Mouse (Mus musculus): ENCODE data around the gene Resp18.

Resp18 gene

DNA sequence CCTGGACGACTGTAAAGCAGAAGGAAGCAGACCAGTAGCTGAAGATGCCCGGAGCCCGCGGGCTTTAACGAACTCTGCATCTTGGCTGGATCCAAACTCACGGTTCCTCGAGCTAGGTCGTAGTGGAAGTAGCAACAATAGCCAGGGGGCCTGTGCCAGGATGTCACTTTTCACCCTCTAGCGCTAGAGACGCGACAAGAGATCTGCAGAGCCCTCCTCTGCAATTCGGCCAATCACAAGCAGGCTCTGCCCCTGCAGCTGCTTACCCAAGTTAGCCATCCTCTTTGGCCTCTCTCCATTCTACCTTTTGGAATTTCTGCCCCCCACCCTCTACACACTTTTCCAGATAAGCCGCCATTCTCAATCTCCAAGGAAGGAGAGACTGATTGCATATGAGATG lies at the start of gene Resp18:
Resp18 (minus strand) TSS at position 188 of the 400 bp plus-strand sequence.
- DNase-seq (ENCODE audit: low spot score in 2 of 2), result no peak

DNA sequence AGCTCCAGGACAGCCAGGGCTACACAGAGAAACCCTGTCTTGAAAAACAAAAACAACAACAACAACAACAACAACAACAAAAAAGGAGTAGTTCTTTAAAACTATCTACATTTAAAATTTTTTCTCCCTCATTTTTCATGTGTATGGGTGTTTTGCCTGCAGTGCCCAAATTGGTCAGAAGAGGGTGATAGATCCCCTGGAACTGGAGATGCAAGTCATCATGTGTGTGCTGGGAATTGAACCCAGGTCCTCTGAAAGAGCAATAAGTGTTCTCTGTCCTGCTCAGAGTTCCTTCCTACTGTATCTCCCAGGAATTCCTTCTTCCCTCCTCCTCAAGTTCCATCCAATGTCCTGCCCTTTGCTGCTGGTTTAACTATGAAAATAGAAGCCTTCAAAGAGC lies 49.2 kb upstream of the Resp18 start:
- no peak for DNase-seq (ENCODE audit: low spot score in 2 of 2)

DNA sequence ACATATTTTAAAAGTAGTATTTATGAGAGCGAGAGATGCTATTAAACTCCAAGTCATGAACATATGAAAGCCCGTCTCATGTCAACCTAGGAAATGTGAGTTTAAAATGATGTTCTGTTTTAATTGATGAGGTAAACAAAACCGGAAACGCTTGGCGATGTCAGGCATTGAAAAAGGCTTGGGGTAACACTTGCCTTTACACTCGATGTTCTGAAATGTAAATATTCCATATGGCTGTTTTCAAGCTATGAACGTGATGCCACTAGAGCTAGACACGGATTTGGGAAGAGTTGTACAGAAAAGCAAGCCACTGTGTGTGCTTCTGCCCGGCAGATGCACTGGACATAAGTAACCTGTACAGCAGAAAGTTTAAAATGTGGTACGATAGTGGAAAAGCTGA lies 41.0 kb upstream of the Resp18 start:
- no peak for DNase-seq (ENCODE audit: low spot score in 2 of 2)

DNA sequence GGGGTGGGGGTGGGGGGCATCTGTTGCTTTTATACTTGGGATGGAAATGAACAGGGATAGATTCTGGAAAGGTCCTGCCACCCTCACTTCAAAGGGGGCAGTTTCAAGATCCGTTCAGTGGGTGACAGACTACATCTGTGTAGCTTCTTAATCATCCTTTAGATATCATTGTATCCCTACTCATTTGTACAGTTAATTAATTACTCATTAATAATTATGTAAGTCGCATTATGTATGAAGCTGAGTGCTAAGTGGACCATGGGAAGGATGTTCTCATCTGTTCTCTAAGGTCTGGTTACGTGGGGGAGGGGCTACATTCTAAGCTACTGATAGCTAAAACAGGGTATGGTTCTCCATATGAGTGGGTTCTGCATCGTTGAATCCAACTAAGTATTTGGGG lies 40.5 kb upstream of the Resp18 start:
- DNase-seq (ENCODE audit: low spot score in 2 of 2), result no peak

DNA sequence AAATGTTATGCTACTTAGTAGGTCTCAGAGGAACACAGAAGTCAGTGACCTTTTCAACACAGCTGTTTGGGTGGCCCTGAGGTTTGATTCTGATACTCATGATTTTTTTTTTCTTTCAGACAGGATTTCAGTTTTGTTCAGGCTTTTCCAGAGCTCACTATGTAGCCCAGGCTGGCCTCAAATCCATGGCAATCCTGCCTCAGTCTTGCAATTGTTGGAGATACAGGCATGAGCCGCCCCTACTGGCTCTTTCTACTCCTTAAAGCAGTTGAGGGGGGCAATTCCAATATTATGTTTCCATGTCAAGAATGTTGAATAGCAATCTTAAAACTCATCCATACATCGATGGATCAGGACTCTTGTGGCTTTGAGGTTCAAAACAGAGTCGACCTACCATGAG lies 40.1 kb upstream of the Resp18 start:
- DNase-seq (ENCODE audit: low spot score in 2 of 2), result no peak

DNA sequence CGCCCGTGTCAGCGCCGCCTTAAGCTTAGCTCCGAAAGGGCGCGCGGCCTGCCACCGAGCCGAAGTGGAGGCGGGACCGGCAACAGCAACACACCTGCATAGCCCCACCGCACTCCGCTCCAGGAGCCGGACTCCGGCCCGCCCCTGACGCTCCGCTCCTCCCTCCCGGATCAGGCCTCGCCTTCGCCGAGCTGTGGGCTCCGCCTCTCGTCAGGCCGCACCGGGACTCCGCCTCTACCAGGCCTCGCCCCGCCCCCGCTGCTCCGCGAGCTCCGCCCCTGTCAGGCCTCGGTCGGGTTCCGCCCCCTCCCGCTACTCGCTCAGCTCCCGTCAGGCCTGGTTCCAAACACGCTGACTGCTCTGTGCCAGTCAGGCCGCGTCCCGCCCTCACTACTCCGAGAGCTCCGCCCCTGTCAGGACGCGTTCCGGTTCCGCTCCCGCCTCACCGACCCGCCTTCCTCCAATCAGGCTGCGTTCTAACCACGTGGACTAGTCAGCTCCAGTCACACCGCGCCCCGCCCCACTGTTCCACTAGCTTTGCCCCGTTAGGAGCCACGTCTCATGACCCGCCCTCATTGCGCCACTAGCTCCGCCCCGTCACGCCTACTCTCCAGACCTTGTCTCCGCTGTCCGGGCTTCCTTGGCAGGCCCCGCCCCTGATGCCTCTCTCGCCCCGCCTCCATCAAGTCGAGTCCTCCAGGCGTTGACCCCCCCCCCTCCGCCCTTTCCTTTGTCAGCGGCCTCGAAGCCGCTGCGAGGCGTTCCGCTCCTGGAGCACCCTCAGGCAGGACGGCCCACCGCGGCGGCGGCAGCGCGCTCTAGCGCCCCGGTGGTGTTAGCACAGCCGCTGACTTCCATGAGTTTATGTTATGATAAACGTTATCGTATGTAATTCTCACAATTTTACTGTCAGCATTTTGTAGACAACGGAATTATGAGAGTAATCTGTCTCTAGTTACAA lies 39.3 kb upstream of the Resp18 start, which contains the start of gene Dnpep:
Dnpep (minus strand) TSS at position 750 of the 961 bp plus-strand sequence.
- peak; percentile 100 for DNase-seq (ENCODE audit: low spot score in 2 of 2)

DNA sequence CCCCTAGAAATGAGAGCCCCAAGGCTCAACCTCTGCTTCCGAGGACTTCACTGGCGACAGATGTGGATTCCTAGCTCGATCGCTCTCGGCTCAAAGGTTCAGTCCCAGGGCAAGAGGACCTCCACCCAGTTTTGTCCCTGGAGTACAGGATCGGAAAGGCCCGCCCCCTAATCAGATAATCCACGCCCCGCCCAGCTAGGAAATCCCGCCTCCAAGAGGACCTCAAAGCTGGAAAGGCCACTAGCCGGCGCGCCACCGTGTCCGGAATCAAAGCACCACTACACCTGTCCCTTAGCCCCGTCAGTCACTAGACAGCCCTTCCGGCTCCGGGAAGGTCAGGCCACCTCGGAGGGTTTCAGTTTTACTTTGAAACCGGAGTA lies 38.6 kb upstream of the Resp18 start:
- peak; percentile 88 to 92 for DNase-seq (ENCODE audit: low spot score in 2 of 2)

DNA sequence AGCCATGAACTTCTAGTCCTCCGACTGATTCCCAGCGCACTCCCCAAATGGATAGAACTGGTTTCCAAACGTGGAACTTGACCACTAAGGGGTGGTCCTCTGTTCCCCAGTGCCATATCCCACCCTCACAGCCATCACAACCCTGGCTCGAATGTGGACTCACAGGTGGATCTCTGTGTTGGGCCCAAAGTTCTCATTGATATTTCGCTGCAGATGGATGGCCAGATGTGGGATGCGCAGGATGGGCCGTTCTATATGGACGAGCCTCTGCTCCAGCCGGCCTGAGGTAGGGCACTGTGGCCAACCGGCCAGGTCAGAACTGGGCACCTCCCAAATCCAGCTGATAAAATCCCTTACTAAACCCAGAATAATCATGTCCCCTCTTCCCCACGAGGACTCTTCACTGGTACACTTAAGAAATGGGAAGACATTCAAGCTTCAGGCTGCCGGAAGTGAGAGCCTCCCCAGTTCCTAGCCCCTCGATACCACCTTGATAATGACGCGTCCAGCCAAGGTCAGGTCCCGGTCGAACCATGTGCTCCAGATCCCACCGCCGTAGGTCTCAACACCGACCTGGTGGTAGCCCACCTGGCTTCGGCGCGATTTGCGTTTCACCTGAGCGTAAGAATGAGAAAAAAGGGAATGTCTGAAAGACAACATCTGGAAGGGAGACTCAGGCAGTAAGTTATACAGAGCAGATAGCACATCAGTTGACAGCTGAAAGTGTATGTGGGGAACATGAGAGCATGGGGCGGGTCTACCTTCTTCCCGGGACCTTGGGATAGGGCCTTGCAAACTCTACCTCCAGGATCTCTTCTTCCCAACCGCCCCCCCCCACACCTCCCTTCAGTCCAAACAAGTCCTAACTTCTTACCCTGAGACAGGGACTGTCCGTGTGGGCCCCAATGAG lies 37.5 kb upstream of the Resp18 start:
- no peak for DNase-seq (ENCODE audit: low spot score in 2 of 2)

DNA sequence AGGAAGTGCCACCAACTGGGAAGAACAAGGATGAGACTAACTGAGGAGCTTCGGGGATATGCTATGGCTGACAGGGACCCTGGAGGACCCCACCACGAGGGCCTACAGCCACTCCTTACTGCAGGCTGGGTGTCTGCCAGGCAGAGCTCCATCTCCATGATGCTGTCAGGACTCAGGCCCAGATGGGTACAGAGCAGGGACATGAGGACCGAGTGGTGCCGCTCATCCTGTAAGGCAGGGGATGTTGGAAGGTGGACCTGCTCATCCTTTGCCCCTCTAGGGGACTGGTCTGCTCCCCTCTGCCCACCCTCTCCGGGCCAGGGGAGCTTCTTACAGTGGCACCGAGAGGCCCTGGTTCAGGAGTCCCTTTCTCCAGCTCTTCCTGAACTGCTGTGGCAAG lies 36.8 kb upstream of the Resp18 start:
- no peak for DNase-seq (ENCODE audit: low spot score in 2 of 2)

DNA sequence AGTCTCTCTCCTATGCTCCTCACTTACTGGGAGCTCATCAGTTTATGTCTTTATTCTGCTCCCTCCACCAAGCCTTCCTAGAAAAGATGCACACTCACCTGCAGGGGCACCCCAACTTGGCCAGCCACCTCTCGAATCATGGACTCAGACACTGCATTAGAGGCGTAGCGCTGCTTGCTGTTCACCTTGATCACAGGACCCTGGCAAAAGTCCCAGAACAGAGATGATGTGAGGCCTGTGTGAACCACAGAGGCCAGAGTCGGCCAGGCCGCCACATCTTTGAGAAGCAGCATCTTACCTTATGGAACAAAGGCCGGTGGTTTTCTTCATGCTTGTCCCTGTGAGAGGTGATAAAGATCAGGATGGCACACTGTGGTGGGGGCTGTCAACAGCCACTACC lies 33.5 kb upstream of the Resp18 start:
- DNase-seq (ENCODE audit: low spot score in 2 of 2), result no peak

DNA sequence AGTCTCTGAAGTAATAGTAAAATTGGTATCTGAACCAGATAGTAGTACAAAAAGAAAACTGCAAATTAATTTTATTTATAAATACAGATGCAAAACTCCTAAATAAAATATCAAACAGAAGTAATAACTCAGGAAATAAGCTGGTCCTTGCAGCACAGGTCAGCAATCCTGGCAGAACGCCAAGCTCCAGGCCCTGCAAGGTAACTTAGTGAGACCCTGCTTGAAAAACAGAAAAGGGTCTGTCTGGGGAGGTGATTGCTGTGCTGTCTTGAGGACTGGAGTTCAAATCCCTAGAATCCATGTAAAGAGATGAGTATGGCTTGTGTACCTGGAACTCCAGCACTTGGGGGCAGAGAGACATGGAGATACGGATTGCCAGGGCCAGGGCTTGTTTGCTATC lies 26.4 kb upstream of the Resp18 start:
- DNase-seq (ENCODE audit: low spot score in 2 of 2), result no peak

DNA sequence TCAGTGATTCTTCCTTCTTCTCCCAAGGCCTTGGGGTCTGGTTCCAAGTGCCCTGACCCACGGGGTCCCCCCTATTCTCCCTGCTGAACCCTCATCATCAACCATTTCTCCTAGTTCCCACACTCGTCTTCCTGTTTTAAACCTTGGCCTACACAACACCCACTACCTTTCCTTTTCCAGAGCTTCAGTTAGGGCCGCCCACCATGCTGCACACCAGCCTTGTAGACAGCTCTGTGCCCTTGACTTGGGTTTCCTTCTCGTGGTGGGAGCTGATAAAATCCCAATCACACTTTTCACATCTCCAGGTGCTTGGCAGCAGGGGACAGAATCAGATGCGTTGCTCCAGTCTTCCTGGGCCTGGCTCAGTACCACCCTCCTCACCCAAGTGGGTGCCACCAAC lies 16.1 kb upstream of the Resp18 start:
- DNase-seq (ENCODE audit: low spot score in 2 of 2), result no peak

DNA sequence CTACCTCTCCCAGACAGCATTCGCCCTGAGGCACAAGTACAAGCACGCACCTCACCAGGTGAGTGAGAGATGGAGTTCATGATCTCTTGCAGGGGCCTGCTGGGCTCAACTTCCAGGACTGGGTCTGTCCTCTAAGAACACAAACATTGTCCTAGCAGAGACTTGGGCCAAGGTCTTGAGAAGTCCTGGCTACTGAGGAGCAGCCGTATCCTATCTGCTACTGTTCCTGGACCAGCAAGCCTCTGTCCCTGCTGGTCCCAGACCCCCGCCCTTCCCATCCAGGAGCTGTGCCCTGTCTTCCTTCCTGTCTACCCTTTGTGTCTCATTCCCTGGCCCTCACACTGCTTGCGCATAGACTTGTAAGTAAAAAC lies 15.1 kb upstream of the Resp18 start:
- DNase-seq (ENCODE audit: low spot score in 2 of 2), result no peak

DNA sequence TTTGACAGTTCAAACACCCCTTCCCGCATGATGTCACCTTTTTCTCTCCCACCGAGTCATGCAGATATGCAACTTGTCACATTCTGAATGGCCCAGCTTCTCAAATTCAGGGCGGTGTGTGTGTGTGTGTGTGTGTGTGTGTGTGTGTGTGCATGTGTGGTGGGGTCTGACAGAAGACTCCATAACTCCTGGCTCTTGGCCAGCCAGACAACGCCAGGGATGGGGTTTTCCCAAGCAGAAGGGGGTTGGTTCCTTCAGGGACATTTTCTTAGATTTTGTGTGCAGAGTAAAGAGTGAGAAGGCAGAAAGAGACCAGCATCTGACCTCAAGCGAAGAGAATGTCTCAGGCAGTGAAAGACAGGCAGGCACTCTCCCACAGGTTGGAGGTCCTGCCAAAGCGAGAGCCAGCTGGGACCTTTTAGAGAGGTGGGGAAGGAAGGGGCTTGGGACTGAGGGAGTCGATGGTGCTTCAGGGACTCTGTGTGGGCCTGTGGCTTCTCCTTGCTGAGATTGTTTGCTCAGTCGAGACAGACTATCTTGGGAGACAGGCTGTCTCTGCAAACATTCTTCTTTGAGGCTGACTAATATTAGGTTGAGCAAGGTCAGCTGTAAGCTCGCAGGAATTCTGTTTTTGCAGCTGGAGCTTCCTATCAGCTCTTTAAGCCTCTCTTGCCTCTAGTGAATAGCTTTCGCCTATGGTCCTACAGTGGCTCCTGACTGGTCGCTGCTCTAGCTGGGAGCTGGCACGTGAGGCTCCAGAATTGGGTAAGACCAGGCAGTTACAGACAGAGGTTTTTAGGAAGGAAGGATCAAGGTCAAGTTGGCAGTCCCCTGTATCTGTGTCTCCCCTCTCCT lies 14.5 kb upstream of the Resp18 start:
- no peak for DNase-seq (ENCODE audit: low spot score in 2 of 2)

DNA sequence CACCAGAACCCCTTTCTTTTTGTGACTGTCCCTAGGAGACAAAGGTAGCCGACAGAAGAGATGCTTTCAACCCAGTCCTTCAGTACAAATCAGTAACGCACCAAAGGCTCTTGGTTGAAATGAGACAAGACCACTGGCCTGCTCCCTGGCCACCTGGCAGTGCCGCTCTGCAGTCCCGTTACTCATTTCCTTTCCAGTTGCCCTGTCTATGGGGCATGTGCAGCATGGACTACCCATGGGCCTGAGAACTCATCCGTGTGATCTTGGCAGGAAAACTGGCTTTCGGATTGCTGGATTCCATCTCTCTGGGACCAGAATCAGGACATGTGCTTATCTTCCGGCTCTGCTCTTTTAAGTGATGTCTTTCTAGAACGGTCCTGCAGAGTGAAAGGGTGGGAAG lies 13.1 kb upstream of the Resp18 start:
- no peak for DNase-seq (ENCODE audit: low spot score in 2 of 2)

DNA sequence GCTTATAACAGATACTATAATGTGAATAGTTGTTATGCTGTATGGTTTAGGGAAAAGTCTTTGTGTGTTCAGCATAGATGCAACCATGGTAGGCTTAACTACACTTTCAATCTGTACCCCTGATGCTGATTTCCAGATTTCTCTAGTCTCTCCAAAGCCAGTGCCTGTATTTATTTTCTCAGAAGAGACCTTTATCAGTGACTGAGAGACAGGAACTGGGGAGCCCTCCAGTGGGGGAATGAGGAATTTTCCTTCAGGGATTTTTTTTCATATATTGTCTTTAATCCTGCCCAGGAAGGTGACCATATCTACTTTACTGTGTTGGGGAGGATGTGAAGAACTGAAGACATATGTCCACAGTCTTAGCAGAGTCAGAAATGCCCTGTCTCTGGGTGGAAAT lies 12.4 kb upstream of the Resp18 start:
- DNase-seq (ENCODE audit: low spot score in 2 of 2), result no peak

DNA sequence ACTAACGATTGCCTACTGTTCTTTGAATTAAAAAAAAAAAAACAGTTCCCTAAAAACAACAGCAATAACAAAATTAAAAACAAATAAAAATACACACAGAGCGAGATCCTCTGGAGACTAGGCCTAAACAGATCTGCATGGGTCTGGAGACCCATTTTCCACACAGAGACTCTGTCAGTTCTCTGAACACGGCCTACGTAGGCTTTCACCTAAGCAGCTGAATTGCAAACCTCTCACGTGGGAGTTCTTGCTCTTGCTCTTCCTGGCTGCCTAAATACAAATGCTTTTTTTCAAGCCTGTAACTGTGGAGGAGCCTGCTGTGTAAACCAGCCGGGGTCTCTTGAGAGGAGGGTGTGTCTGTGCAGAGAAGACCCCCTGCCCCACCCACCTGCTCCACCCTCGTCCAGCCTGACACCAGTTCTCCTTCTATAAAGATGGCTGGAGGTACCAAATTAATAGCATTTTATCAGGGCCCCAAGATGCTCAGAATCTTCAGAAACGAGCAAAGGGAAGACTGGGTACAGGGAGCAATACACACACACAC lies 11.7 kb upstream of the Resp18 start:
- DNase-seq (ENCODE audit: low spot score in 2 of 2), result no peak

DNA sequence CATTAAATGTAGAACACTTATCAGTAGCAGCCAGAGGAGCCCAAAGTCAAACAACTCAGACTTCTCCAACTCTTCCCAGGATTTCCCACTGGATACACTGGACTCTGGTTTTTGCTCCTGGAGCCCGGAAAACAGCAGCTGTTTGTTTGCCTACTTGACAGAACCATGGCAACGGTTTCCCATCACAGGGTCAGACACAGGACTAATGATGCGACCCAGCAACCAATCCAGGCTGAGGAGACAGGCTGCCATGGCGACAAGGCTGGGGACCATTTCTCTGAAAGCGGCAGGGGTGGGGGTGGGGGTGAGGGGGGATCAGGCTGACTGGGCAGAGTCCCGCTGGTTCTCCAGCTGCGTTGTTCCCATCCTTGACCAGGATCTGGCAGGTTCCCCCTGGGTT lies 11.2 kb upstream of the Resp18 start:
- no peak for DNase-seq (ENCODE audit: low spot score in 2 of 2)

DNA sequence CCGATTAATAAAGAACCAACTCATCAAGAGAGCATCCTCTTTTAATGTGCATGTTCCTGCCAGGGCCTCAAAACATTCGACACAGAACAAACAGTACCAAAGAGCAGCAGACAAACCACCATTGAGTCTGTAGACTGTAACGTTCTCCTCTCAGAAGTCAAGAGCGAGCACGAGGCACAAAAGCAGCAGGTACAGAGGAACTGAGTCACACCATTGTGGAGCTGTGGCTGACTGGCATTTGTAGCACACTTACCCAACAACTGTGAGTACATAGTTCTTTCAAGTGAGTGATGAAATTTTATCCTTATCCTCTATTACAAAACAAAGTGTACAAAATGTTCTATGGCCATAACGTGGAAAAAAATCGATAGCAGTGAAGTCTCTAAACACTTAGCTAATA lies 6.7 kb upstream of the Resp18 start:
- DNase-seq (ENCODE audit: low spot score in 2 of 2), result no peak

DNA sequence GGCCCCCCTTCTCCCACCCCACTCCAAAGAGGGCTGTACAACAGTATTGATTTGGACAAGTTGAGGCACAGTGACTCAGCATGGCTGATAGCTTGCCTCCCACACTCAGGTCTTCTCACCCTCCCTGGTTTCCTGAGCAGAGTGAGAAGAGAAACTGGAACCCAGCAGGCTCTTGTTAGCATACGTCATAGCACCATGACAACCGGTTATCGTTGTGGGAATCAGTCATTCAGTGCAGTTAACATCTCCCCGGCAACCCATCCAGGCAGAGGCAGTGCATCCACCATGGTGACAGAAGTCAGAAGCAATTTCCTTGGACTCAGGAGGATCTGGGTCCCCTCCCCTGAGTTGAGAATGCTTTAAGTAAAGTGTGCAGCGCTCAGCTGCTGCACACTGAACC lies 4.8 kb upstream of the Resp18 start:
- no peak for DNase-seq (ENCODE audit: low spot score in 2 of 2)

Measured in urinary bladder, postnatal 36 days (tissue).